Mouse (Mus musculus): Measurements from ENCODE around the gene Phf5a. TPM values are rescaled to one million over a fixed set of nuclear protein-coding genes. Genes with fewer than 3 reads are reported as not detected.

Gene Phf5a
- polyA plus RNA-seq, 1 experiment from 2014 or later: 124 TPM

- H3K36me3 ChIP-seq (replicated peaks): peaks cover 26% of the 10 kb centered on the region
- H3K9ac ChIP-seq: no peak overlapping the region
- no peak overlapping the region for H3K27ac ChIP-seq
- ATAC-seq (replicated peaks): no peak
- H3K4me1 ChIP-seq: peaks cover 22% of the 10 kb centered on the region
- no peak overlapping the region for H3K4me3 ChIP-seq
- no peaks in the 10 kb centered on the region for H3K27me3 ChIP-seq (replicated peaks)
- no peak overlapping the region for H3K4me2 ChIP-seq
- WGBS: 91% methylated on average over 7 of the region's 7 CpGs
- no peaks in the 10 kb centered on the region for H3K9me3 ChIP-seq
Observed at GRCm38 (mm10) chr15:81853081-81853480, 18.6 kb downstream of the Phf5a start.

DNA sequence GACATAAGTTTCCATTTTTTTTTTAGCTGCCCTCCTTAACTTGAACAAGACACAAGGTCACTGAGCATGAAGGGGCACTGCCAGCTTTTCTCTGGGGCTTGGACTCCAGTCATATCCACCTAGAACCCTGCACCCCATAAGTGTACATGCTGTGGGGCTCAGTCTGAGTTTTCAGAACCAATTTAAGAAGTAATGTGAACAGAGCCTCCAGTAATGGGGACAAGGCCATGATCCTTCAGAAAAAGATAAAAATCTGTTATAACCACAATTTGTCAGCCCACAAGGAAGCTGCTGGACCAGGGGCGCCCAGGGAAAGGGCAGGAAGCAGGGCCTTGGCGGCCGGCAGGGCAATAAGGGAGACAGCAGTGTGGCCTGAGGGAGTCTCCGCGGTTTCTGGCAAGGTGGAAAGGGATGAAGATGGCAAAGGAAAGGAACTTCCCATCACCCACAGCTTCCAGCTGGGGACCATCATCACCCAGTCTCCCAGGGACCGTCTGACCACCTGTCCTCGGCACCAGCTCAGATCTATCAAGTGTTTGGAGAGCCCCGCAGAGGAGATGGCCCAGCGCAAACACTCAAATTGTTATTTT, 19.2 kb downstream of the Phf5a start:
- Histone ChIP-seq H3K4me3 (no peak overlapping the region), H3K9ac (no peak overlapping the region), H3K36me3 (replicated peaks) (peaks cover 30% of the 10 kb centered on the region), H3K4me2 (no peak overlapping the region), H3K27ac (no peak overlapping the region), H3K27me3 (replicated peaks) (no peaks in the 10 kb centered on the region), H3K4me1 (peaks cover 22% of the 10 kb centered on the region), H3K9me3 (no peaks in the 10 kb centered on the region)
- WGBS: 92% methylated on average over 9 of the region's 9 CpGs
- ATAC-seq (replicated peaks): no peak

- Histone ChIP-seq H3K4me3 (no peak overlapping the region), H3K27ac (no peak overlapping the region), H3K4me1 (peaks cover 11% of the 10 kb centered on the region), H3K9me3 (no peaks in the 10 kb centered on the region), H3K4me2 (no peak overlapping the region), H3K36me3 (replicated peaks) (peaks cover 30% of the 10 kb centered on the region), H3K9ac (no peak overlapping the region), H3K27me3 (replicated peaks) (no peaks in the 10 kb centered on the region)
- ATAC-seq (replicated peaks): no peak
- 96% methylated on average over 15 of the region's 15 CpGs for WGBS
Observed at GRCm38 (mm10) chr15:81851375-81851774, 20.3 kb downstream of the Phf5a start.

DNA sequence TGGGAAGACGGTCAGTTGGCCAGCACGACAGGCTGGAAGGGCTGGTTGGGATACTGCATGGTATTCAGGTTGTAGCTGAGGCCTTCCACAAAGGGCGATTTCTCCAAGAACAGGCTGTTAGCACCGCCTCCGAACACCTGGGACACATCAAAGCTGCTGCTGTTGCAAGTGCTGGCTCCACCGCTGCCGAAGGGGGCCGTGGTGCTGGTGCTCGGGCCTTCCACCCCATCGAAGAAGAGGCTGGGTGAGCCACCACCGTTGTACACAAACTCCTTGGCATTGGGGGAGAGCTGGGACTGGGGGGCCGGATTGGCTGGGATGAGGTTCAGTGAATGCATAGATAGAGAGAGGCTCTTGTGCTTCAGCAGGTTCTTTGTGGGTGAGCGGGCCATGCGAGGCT, 21.0 kb downstream of the Phf5a start:
- Histone ChIP-seq H3K27me3 (replicated peaks) (no peaks in the 10 kb centered on the region), H3K9me3 (no peaks in the 10 kb centered on the region), H3K4me1 (peaks cover 8% of the 10 kb centered on the region), H3K4me3 (no peak overlapping the region), H3K36me3 (replicated peaks) (peaks cover 30% of the 10 kb centered on the region), H3K27ac (no peak overlapping the region), H3K4me2 (no peak overlapping the region), H3K9ac (no peak overlapping the region)
- 89% methylated on average over 14 of the region's 14 CpGs for WGBS
- no peak for ATAC-seq (replicated peaks)

DNA sequence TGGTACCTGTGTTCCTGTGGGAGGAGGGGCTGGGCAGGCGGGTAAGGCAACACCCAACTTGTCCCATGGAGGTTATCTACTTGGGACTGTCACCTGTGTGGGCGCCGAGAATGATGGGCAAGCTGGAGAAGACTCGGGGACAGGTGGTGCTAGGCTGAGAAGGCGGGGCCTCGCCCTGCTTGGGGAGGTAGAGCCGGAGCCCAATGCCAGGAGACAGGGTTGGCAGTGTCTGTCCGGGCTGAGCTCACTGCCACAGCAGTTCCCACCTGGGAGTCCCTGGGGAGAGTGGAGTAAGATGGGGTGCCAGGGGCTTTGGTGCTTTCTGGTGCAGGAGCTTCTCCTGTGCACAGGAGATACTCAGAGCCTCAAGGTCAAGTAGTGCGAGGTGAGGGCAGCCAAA, 22.6 kb downstream of the Phf5a start:
- ATAC-seq (replicated peaks): no peak
- H3K27ac ChIP-seq: no peak overlapping the region
- WGBS: 88% methylated on average over 9 of the region's 9 CpGs

GRCm38 (mm10) chr15:81848301-81848700, 23.4 kb downstream of the Phf5a start:
- Histone ChIP-seq H3K4me3 (no peak overlapping the region), H3K9ac (no peak overlapping the region), H3K4me1 (no peaks in the 10 kb centered on the region; the same call in 1 of the 2 replicates), H3K27ac (no peak overlapping the region), H3K4me2 (no peak overlapping the region), H3K27me3 (replicated peaks) (no peaks in the 10 kb centered on the region), H3K36me3 (replicated peaks) (peaks cover 30% of the 10 kb centered on the region), H3K9me3 (no peaks in the 10 kb centered on the region)
- no peak for ATAC-seq (replicated peaks)
- 38% methylated on average over 7 of the region's 7 CpGs for WGBS

More for the DNA sequence above, 22.6 kb downstream of the Phf5a start:
- Histone ChIP-seq H3K36me3 (replicated peaks) (peaks cover 30% of the 10 kb centered on the region), H3K9me3 (no peaks in the 10 kb centered on the region), H3K4me2 (no peak overlapping the region), H3K27me3 (replicated peaks) (no peaks in the 10 kb centered on the region), H3K4me1 (no peaks in the 10 kb centered on the region; the same call in 1 of the 2 replicates), H3K4me3 (no peak overlapping the region), H3K9ac (no peak overlapping the region)

GRCm38 (mm10) chr15:81847861-81848260, 23.9 kb downstream of the Phf5a start:
- 76% methylated on average over 5 of the region's 5 CpGs for WGBS
- H3K9me3 ChIP-seq: no peaks in the 10 kb centered on the region
- no peak overlapping the region for H3K4me2 ChIP-seq
- no peak overlapping the region for H3K9ac ChIP-seq
- ATAC-seq (replicated peaks): no peak
- no peak overlapping the region for H3K27ac ChIP-seq
- H3K4me3 ChIP-seq: no peak overlapping the region
- no peaks in the 10 kb centered on the region; the same call in 1 of the 2 replicates for H3K4me1 ChIP-seq
- H3K36me3 ChIP-seq (replicated peaks): peaks cover 30% of the 10 kb centered on the region
- no peaks in the 10 kb centered on the region for H3K27me3 ChIP-seq (replicated peaks)

DNA sequence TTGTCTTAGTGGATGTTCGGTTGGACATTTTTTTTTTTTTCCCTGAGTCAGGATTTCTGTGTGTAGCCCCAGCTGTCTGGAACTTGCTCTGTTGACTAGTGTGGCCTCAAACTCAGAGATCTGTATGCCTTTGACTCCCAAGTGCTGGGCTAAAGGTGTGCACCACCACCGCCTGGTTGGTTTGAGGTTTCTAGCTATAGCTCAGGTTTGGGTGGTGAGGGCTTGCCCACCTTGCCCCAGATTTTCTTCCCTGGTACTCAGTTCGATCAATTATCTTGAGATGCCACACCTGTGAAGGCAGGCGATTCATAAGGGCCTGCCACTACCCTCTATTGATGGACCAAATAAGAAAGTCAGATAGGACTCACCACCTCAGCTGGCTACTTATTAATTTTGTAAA, 24.6 kb downstream of the Phf5a start:
- H3K4me2 ChIP-seq: no peak overlapping the region
- H3K27me3 ChIP-seq (replicated peaks): no peaks in the 10 kb centered on the region
- peaks cover 30% of the 10 kb centered on the region for H3K36me3 ChIP-seq (replicated peaks)
- H3K9ac ChIP-seq: no peak overlapping the region
- no peak for ATAC-seq (replicated peaks)
- no peaks in the 10 kb centered on the region for H3K9me3 ChIP-seq
- no peak overlapping the region for H3K4me3 ChIP-seq
- WGBS: 90% methylated on average over 4 of the region's 4 CpGs
- no peaks in the 10 kb centered on the region; the same call in 1 of the 2 replicates for H3K4me1 ChIP-seq
- no peak overlapping the region for H3K27ac ChIP-seq

GRCm38 (mm10) chr15:81846755-81847154, 25.0 kb downstream of the Phf5a start:
- no peak for ATAC-seq (replicated peaks)

DNA sequence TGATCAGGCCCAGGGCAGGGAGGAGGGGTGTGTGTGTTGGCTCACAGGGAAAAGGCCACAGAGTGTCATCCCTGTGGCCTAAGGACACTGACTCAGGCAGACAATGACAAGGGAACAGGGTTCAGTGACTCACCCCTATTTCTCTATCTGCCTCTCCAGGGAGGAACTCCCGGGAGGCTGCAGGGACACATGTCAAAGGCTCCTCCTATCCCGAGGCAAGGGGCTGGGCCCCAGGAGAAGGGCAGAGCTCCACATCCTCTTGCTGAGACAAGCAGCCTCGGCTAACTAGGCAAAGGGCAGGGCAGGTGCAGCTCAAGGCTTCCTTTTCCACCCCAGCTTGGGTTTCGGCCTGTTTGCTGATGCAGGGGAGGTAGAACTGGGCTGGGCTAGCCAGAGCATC, 26.0 kb downstream of the Phf5a start:
- no peak for ATAC-seq (replicated peaks)
- Histone ChIP-seq H3K9ac (no peak overlapping the region), H3K9me3 (no peaks in the 10 kb centered on the region), H3K4me2 (no peak overlapping the region), H3K27me3 (replicated peaks) (no peaks in the 10 kb centered on the region), H3K4me3 (no peak overlapping the region), H3K4me1 (no peaks in the 10 kb centered on the region; the same call in 1 of the 2 replicates), H3K36me3 (replicated peaks) (peaks cover 21% of the 10 kb centered on the region; the same call in 1 of the 2 replicates), H3K27ac (no peak overlapping the region)
- WGBS: 38% methylated on average over 4 of the region's 4 CpGs

More at GRCm38 (mm10) chr15:81846755-81847154, 25.0 kb downstream of the Phf5a start:
- 88% methylated on average over 9 of the region's 9 CpGs for WGBS
- Histone ChIP-seq H3K4me2 (no peak overlapping the region), H3K9ac (no peak overlapping the region), H3K9me3 (no peaks in the 10 kb centered on the region), H3K4me1 (no peaks in the 10 kb centered on the region; the same call in 1 of the 2 replicates), H3K36me3 (replicated peaks) (peaks cover 30% of the 10 kb centered on the region), H3K27me3 (replicated peaks) (no peaks in the 10 kb centered on the region), H3K4me3 (no peak overlapping the region), H3K27ac (no peak overlapping the region)

- Histone ChIP-seq H3K9me3 (no peaks in the 10 kb centered on the region), H3K27me3 (replicated peaks) (no peaks in the 10 kb centered on the region), H3K4me3 (no peak overlapping the region), H3K9ac (no peak overlapping the region), H3K4me1 (no peaks in the 10 kb centered on the region; the same call in 1 of the 2 replicates), H3K27ac (no peak overlapping the region), H3K4me2 (no peak overlapping the region), H3K36me3 (replicated peaks) (peaks cover 15% of the 10 kb centered on the region; the same call in 1 of the 2 replicates)
- no peak for ATAC-seq (replicated peaks)
- WGBS: 73% methylated on average over 5 of the region's 5 CpGs
Observed at GRCm38 (mm10) chr15:81845033-81845625, 26.6 kb downstream of the Phf5a start.

DNA sequence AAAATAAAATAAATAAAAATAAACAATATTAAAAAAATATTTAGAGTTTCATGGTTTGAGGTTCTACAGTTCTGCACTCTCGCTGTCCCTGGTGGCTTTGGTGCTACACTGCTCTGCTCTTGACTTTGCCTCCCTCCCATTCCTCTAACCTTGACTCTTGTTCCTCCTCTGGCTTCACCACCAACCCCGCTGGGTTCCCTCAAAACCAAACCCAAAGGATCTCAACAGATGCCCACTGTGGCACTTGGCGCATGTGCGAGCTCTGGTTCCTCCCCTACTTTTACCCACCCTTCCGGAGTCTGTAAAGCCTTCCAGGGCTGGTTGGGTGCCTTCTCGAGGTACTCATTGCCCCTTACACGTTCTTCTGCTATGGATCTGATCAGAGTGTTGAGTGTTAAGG, 29.4 kb downstream of the Phf5a start:
- ATAC-seq (replicated peaks): no peak
- H3K9me3 ChIP-seq: no peaks in the 10 kb centered on the region
- no peak overlapping the region for H3K9ac ChIP-seq
- H3K4me1 ChIP-seq: no peaks in the 10 kb centered on the region
- 80% methylated on average over 7 of the region's 7 CpGs for WGBS
- H3K27me3 ChIP-seq (replicated peaks): no peaks in the 10 kb centered on the region
- H3K27ac ChIP-seq: no peak overlapping the region
- H3K36me3 ChIP-seq (replicated peaks): no peaks in the 10 kb centered on the region; the same call in 1 of the 2 replicates
- no peak overlapping the region for H3K4me2 ChIP-seq
- no peak overlapping the region for H3K4me3 ChIP-seq

DNA sequence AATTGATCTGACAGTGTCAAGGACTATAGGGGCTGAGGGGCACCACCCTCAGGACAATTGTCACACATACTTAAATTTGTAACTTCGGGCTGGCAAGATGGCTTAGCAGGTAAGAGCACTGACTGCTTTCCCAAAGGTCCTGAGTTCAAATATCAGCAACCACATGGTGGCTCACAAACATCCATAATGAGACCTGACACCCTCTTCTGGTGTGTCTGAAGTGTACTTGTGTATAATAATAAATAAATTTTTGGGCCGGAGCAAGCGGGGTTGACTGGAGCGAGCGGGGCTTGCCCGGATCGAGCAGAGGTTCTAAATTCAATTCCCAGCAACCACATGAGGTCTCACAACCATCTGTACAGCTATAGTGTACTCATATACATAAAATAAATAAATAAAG, 31.4 kb downstream of the Phf5a start:
- Histone ChIP-seq H3K27me3 (replicated peaks) (no peaks in the 10 kb centered on the region), H3K4me1 (peaks cover 9% of the 10 kb centered on the region), H3K4me3 (no peak overlapping the region), H3K27ac (no peak overlapping the region), H3K36me3 (replicated peaks) (no peaks in the 10 kb centered on the region), H3K4me2 (no peak overlapping the region), H3K9me3 (no peaks in the 10 kb centered on the region), H3K9ac (no peak overlapping the region)
- ATAC-seq (replicated peaks): no peak
- WGBS: 95% methylated on average over 7 of the region's 7 CpGs

Measured in midbrain, embryonic 15.5 days (tissue).